Mouse (Mus musculus) heart, postnatal 0 days (tissue): ENCODE measurements around the gene Mtg1. TPM values are rescaled to one million over a fixed set of nuclear protein-coding genes. Genes with fewer than 3 reads are reported as not detected.

ENCODE experiments used
- ATAC-seq: fragments of 200-750 bp; cut with Nextera tagmentation; 2 replicates; pipeline ENCODE4 v1.8.0; 2017; ENCODE audit warnings: low read depth, moderate number of reproducible peaks, moderate library complexity; ENCODE audit not compliant: insufficient read depth
- DNase-seq: peaks from one replicate; pipeline ENCODE4 v3.0.0-alpha.2; 2016; ENCODE audit warnings: low spot score
- H3K27ac ChIP-seq: fragments of 300-500 bp; sonication (generic); 2 replicates; pipeline ENCODE4 v1.5.1; 2014; ENCODE audit warnings: low read depth, mild to moderate bottlenecking
- H3K27me3 ChIP-seq: fragments of 300-500 bp; sonication (generic); 2 replicates; pipeline ENCODE4 v1.6.1; 2014; ENCODE audit warnings: low read length, mixed read lengths; ENCODE audit not compliant: control insufficient read depth, insufficient read depth
- H3K36me3 ChIP-seq: fragments of 300-500 bp; sonication (generic); replicated peaks from 2 replicates; pipeline ENCODE4 v1.6.1; 2014; ENCODE audit warnings: low read length, mixed read lengths; ENCODE audit not compliant: control insufficient read depth, insufficient read depth
- H3K4me1 ChIP-seq: fragments of 300-500 bp; sonication (generic); 2 replicates; pipeline ENCODE4 v1.6.1; 2014; ENCODE audit warnings: antibody characterized with exemption; ENCODE audit not compliant: control insufficient read depth, insufficient read depth
- H3K4me2 ChIP-seq: fragments of 300-500 bp; sonication (generic); 2 replicates; pipeline ENCODE4 v1.6.1; 2014; ENCODE audit warnings: low read depth, mild to moderate bottlenecking, low read length, moderate library complexity
- H3K4me3 ChIP-seq: fragments of 300-500 bp; sonication (generic); 2 replicates; pipeline ENCODE4 v1.5.1; 2014; ENCODE audit warnings: low read depth, low read length
- H3K9ac ChIP-seq: fragments of 300-500 bp; sonication (generic); replicated peaks from 2 replicates; pipeline ENCODE4 v1.6.1; 2014; ENCODE audit warnings: low read depth, low read length, mixed read lengths
- H3K9me3 ChIP-seq: fragments of 300-500 bp; sonication (generic); replicated peaks from 2 replicates; pipeline ENCODE4 v1.6.1; 2016; ENCODE audit warnings: low read length; ENCODE audit not compliant: control insufficient read depth
- CTCF ChIP-seq: IDR thresholded peaks from 2 replicates; pipeline ENCODE4 v1.5.1; 2016; ENCODE audit warnings: antibody characterized with exemption, control low read depth, low read depth
- EP300 ChIP-seq: IDR thresholded peaks from 2 replicates; pipeline ENCODE4 v1.6.1; 2016; ENCODE audit warnings: antibody characterized with exemption, low read depth
- WGBS: fragments of 180-500 bp; shearing (Covaris S2); extraction: QIAGEN DNeasy Blood & Tissue Kit; methylation state at CpG from one replicate; pipeline ENCODE4 v1.1.7; 2014; 5-methylcytosine and 5-hydroxymethylcytosine counted together
- polyA plus RNA-seq: library from polyadenylated mRNA; unstranded; fragments of >200 nt; fragmentation: Nextera tagmentation; extraction: Ambion mirVana; gene quantifications from 2 replicates; pipeline ENCODE4 v1.2.1, GENCODE M21; 2015
- total RNA-seq: library from RNA; depleted of rRNA; stranded (reverse); fragments of >200 nt; gene quantifications from 2 replicates; pipeline ENCODE4 v1.2.3, GENCODE M21; 2014; ENCODE audit warnings: low replicate concordance

The Mtg1 gene
- total and polyA plus RNA-seq, 2 experiments from 2014 or later = 31.2 to 53.7 TPM

GRCm38 (mm10) chr7:140135106-140135770, 2.1 kb upstream of the Mtg1 start:
- Histone ChIP-seq H3K36me3 (peaks cover 4% of the 10 kb centered on the region), H3K27me3 (no peaks in the 10 kb centered on the region), H3K4me1 (peaks cover 7% of the 10 kb centered on the region), H3K4me2 (no peak overlapping the region), H3K27ac (no peak overlapping the region), H3K9ac (no peak overlapping the region), H3K4me3 (no peak overlapping the region), H3K9me3 (no peaks in the 10 kb centered on the region)
- WGBS = 83% methylated on average over 5 of the region's 5 CpGs
- no peak for TF ChIP-seq EP300
- TF ChIP-seq CTCF = no peak
- no peak for ATAC-seq
- no peak for DNase-seq

GRCm38 (mm10) chr7:140138021-140138310, 602 bp downstream of the Mtg1 start:
- WGBS = 0% methylated on average over 8 of the region's 8 CpGs
- H3K4me3 ChIP-seq = peak overlapping the region; percentile 83

GRCm38 (mm10) chr7:140141350-140141749, 4.0 kb downstream of the Mtg1 start:
- DNase-seq (peak; percentile 68), ATAC-seq (no peak)
- Histone ChIP-seq H3K27ac (no peak overlapping the region), H3K36me3 (no peaks in the 10 kb centered on the region; the same call in 1 of the 2 replicates), H3K4me3 (no peak overlapping the region), H3K9me3 (no peaks in the 10 kb centered on the region), H3K4me2 (no peak overlapping the region), H3K9ac (no peak overlapping the region), H3K27me3 (no peaks in the 10 kb centered on the region), H3K4me1 (peaks cover 7% of the 10 kb centered on the region)
- TF ChIP-seq EP300 = no peak
- peak; percentile 81 for TF ChIP-seq CTCF
- 6% methylated on average over 14 of the region's 14 CpGs for WGBS

More at GRCm38 (mm10) chr7:140138021-140138310, 602 bp downstream of the Mtg1 start:
- peak overlapping the region; percentile 72 for H3K9ac ChIP-seq
- H3K4me1 ChIP-seq = peaks cover 7% of the 10 kb centered on the region
- no peaks in the 10 kb centered on the region for H3K9me3 ChIP-seq
- TF ChIP-seq EP300 = no peak
- TF ChIP-seq CTCF = no peak
- no peaks in the 10 kb centered on the region for H3K36me3 ChIP-seq
- peak overlapping the region; percentile 84 for H3K27ac ChIP-seq
- ATAC-seq (0 out of 2 replicates have a peak, but pooled peaks have one; percentile 2), DNase-seq (no peak)
- no peaks in the 10 kb centered on the region for H3K27me3 ChIP-seq
- peak overlapping the region; percentile 95 for H3K4me2 ChIP-seq

- no peak for DNase-seq
- peaks cover 8% of the 10 kb centered on the region for H3K36me3 ChIP-seq
- no peaks in the 10 kb centered on the region for H3K9me3 ChIP-seq
- no peak overlapping the region for H3K27ac ChIP-seq
- no peak overlapping the region for H3K9ac ChIP-seq
- H3K27me3 ChIP-seq = no peaks in the 10 kb centered on the region
- H3K4me1 ChIP-seq = no peaks in the 10 kb centered on the region
- TF ChIP-seq CTCF (no peak), EP300 (no peak)
- 84% methylated on average over 4 of the region's 4 CpGs for WGBS
- no peak overlapping the region for H3K4me3 ChIP-seq
- no peak overlapping the region for H3K4me2 ChIP-seq
- ATAC-seq = no peak
These were observed 7.2 kb downstream of the Mtg1 start for GRCm38 (mm10) chr7:140144550-140144949.

- Histone ChIP-seq H3K4me2 (peak overlapping the region; percentile 40), H3K27me3 (peaks cover 30% of the 10 kb centered on the region), H3K4me3 (peak overlapping the region; percentile 6; the same call in 1 of the 2 replicates), H3K9me3 (no peaks in the 10 kb centered on the region), H3K27ac (no peak overlapping the region), H3K9ac (no peak overlapping the region; the same call in 1 of the 2 replicates), H3K4me1 (no peaks in the 10 kb centered on the region), H3K36me3 (no peaks in the 10 kb centered on the region)
- DNase-seq (no peak), ATAC-seq (no peak)
- WGBS = 3% methylated on average over 27 of the region's 28 CpGs
- no peak for TF ChIP-seq CTCF
- TF ChIP-seq EP300 = no peak
These were observed 16.0 kb downstream of the Mtg1 start for GRCm38 (mm10) chr7:140153383-140153782.

- Histone ChIP-seq H3K27ac (no peak overlapping the region), H3K27me3 (peaks cover 30% of the 10 kb centered on the region), H3K9me3 (no peaks in the 10 kb centered on the region), H3K4me1 (no peaks in the 10 kb centered on the region), H3K4me3 (0 out of 2 replicates have a peak overlapping the region, but pooled peaks have one; percentile 24), H3K36me3 (no peaks in the 10 kb centered on the region), H3K9ac (no peak overlapping the region), H3K4me2 (no peak overlapping the region)
- TF ChIP-seq EP300 = no peak
- ATAC-seq (no peak), DNase-seq (no peak)
- 13% methylated on average over 4 of the region's 4 CpGs for WGBS
These were observed 16.5 kb downstream of the Mtg1 start for GRCm38 (mm10) chr7:140153829-140154217.
